Mouse (Mus musculus) bone marrow macrophage, adult 2 months (primary cell): Measurements from ENCODE around the gene Adamts9.

Source experiments
- CTCF ChIP-seq: IDR thresholded peaks from 2 replicates; pipeline ENCODE4 v1.5.1; 2012; ENCODE audit warnings: low read depth, mild to moderate bottlenecking, low read length, moderate library complexity
- POLR2A ChIP-seq: IDR thresholded peaks from 2 replicates; pipeline ENCODE4 v1.6.1; 2012; ENCODE audit warnings: mild to moderate bottlenecking, low read depth, low read length, borderline replicate concordance

DNA sequence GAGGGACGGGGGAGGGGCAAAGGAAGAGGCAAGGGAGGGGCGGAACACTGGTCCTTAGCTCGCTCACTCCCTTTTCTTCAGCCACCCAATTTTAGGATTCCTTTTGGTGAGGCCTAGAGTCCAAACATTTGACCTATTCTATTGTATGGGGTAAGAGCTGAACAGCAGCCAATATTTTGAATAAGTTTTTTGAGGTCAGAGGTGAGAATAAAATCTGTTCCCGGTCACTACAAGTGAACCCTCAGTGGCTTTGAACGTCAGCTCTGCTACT is 163.4 kb downstream of the Adamts9 start:
- TF ChIP-seq POLR2A (no peak), CTCF (no peak)
